Mouse (Mus musculus) intestine, embryonic 16.5 days (tissue): Measurements from ENCODE around the gene Kpna1. TPM values are rescaled to one million over a fixed set of nuclear protein-coding genes. Genes with fewer than 3 reads are reported as not detected.
"Not testable (repeated sequence)": the region's sequence is repeated elsewhere in the genome, so short reads cannot be mapped to it uniquely, and the experiment has no call there.

Experiments
- ATAC-seq: fragments of 200-750 bp; cut with Nextera tagmentation; 2 replicates; pipeline ENCODE4 v1.8.0; 2017; ENCODE audit warnings: moderate TSS enrichment, moderate library complexity
- H3K27ac ChIP-seq: fragments of 300-500 bp; sonication (generic); 2 replicates; pipeline ENCODE4 v1.5.1; 2014; ENCODE audit warnings: mild to moderate bottlenecking, low read length
- H3K27me3 ChIP-seq: fragments of 300-500 bp; sonication (generic); replicated peaks from 2 replicates; pipeline ENCODE4 v1.6.1; 2014; ENCODE audit warnings: low read length, control low read depth, mixed read lengths; ENCODE audit not compliant: control insufficient read depth, insufficient read depth
- H3K36me3 ChIP-seq: fragments of 300-500 bp; sonication (generic); 2 replicates; pipeline ENCODE4 v1.6.1; 2014; ENCODE audit warnings: low read length, control low read depth; ENCODE audit not compliant: control insufficient read depth, insufficient read depth
- H3K4me1 ChIP-seq: fragments of 300-500 bp; sonication (generic); 2 replicates; pipeline ENCODE4 v1.6.1; 2014; ENCODE audit warnings: low read length, control low read depth, mixed read lengths; ENCODE audit not compliant: control insufficient read depth, insufficient read depth
- H3K4me2 ChIP-seq: fragments of 300-500 bp; sonication (generic); 2 replicates; pipeline ENCODE4 v1.6.1; 2014; ENCODE audit warnings: low read depth, low read length, control low read depth
- H3K4me3 ChIP-seq: fragments of 300-500 bp; sonication (generic); 2 replicates; pipeline ENCODE4 v1.5.1; 2014; ENCODE audit warnings: mild to moderate bottlenecking, low read length
- H3K9ac ChIP-seq: fragments of 300-500 bp; sonication (generic); 2 replicates; pipeline ENCODE4 v1.6.1; 2014; ENCODE audit warnings: low read depth, low read length
- H3K9me3 ChIP-seq: fragments of 300-500 bp; sonication (generic); 2 replicates; pipeline ENCODE4 v1.6.1; 2016; ENCODE audit warnings: low read length, control low read depth; ENCODE audit not compliant: control insufficient read depth
- WGBS: fragments of 180-500 bp; shearing (Covaris S2); extraction: QIAGEN DNeasy Blood & Tissue Kit; methylation state at CpG from one replicate; pipeline ENCODE4 v1.1.7; 2014; 5-methylcytosine and 5-hydroxymethylcytosine counted together
- polyA plus RNA-seq: library from polyadenylated mRNA; unstranded; fragments of >200 nt; fragmentation: Nextera tagmentation; extraction: Ambion mirVana; gene quantifications from 2 replicates; pipeline ENCODE4 v1.2.1, GENCODE M21; 2015

Kpna1 gene
- polyA plus RNA-seq, 1 experiment from 2014 or later: 31.6 TPM

- Histone ChIP-seq H3K9me3 (no peaks in the 10 kb centered on the region), H3K36me3 (peaks cover 2% of the 10 kb centered on the region; the same call in 1 of the 2 replicates), H3K4me3 (no peak overlapping the region), H3K9ac (no peak overlapping the region), H3K27me3 (no peaks in the 10 kb centered on the region), H3K4me2 (no peak overlapping the region), H3K27ac (no peak overlapping the region), H3K4me1 (no peaks in the 10 kb centered on the region)
- WGBS: 62% methylated on average over 8 of the region's 8 CpGs
- ATAC-seq: no peak
These were observed 79.5 kb downstream of the Kpna1 start for GRCm38 (mm10) chr16:36057933-36058475.

GRCm38 (mm10) chr16:36062534-36062933 is 84.0 kb downstream of the Kpna1 start:
- H3K36me3 ChIP-seq, H3K4me2 ChIP-seq, H3K9ac ChIP-seq, H3K4me3 ChIP-seq, H3K9me3 ChIP-seq, H3K4me1 ChIP-seq, H3K27me3 ChIP-seq, ATAC-seq, H3K27ac ChIP-seq: not testable (repeated sequence)
- 90% methylated on average over 1 of the region's 1 CpGs for WGBS

- Histone ChIP-seq H3K9ac (no peak overlapping the region), H3K9me3 (no peaks in the 10 kb centered on the region), H3K4me1 (peaks cover 9% of the 10 kb centered on the region; the same call in 1 of the 2 replicates), H3K4me3 (no peak overlapping the region), H3K27ac (no peak overlapping the region), H3K27me3 (no peaks in the 10 kb centered on the region), H3K36me3 (no peaks in the 10 kb centered on the region), H3K4me2 (no peak overlapping the region)
- ATAC-seq: no peak
- WGBS: 72% methylated on average over 2 of the region's 2 CpGs
These were observed 84.8 kb downstream of the Kpna1 start for GRCm38 (mm10) chr16:36063315-36063714.

- Histone ChIP-seq H3K27me3 (no peaks in the 10 kb centered on the region), H3K4me2 (no peak overlapping the region), H3K4me3 (no peak overlapping the region), H3K9ac (no peak overlapping the region), H3K9me3 (no peaks in the 10 kb centered on the region), H3K4me1 (peaks cover 17% of the 10 kb centered on the region), H3K27ac (no peak overlapping the region), H3K36me3 (no peaks in the 10 kb centered on the region)
- no peak for ATAC-seq
- WGBS: 84% methylated on average over 5 of the region's 5 CpGs
These were observed 86.4 kb downstream of the Kpna1 start for GRCm38 (mm10) chr16:36064904-36065303.

GRCm38 (mm10) chr16:36067694-36068093 is 89.1 kb downstream of the Kpna1 start:
- no peak for ATAC-seq
- WGBS: 71% methylated on average over 2 of the region's 2 CpGs
- H3K4me3 ChIP-seq: no peak overlapping the region
- H3K4me1 ChIP-seq: peaks cover 17% of the 10 kb centered on the region
- no peak overlapping the region for H3K9ac ChIP-seq
- no peaks in the 10 kb centered on the region for H3K9me3 ChIP-seq
- no peaks in the 10 kb centered on the region for H3K36me3 ChIP-seq
- H3K27ac ChIP-seq: no peak overlapping the region
- H3K4me2 ChIP-seq: no peak overlapping the region
- H3K27me3 ChIP-seq: no peaks in the 10 kb centered on the region

GRCm38 (mm10) chr16:36068356-36068755 is 89.8 kb downstream of the Kpna1 start:
- H3K27ac ChIP-seq: peak overlapping the region; percentile 37; the same call in 1 of the 2 replicates
- H3K9ac ChIP-seq: 0 out of 2 replicates have a peak overlapping the region, but pooled peaks have one; percentile 14
- H3K27me3 ChIP-seq: no peaks in the 10 kb centered on the region
- 58% methylated on average over 3 of the region's 3 CpGs for WGBS
- peaks cover 17% of the 10 kb centered on the region for H3K4me1 ChIP-seq
- no peaks in the 10 kb centered on the region for H3K9me3 ChIP-seq
- H3K36me3 ChIP-seq: no peaks in the 10 kb centered on the region
- no peak for ATAC-seq
- no peak overlapping the region for H3K4me2 ChIP-seq
- no peak overlapping the region for H3K4me3 ChIP-seq

- H3K4me2 ChIP-seq: peak overlapping the region; percentile 59
- no peak overlapping the region for H3K9ac ChIP-seq
- peak overlapping the region; percentile 64 for H3K4me3 ChIP-seq
These were observed 91.4 kb downstream of the Kpna1 start for GRCm38 (mm10) chr16:36069819-36070575.

GRCm38 (mm10) chr16:36071071-36071449 is 92.5 kb downstream of the Kpna1 start:
- peaks cover 14% of the 10 kb centered on the region for H3K4me1 ChIP-seq
- peak overlapping the region; percentile 99 for H3K27ac ChIP-seq
- no peaks in the 10 kb centered on the region for H3K27me3 ChIP-seq
- H3K9ac ChIP-seq: peak overlapping the region; percentile 91
- H3K4me3 ChIP-seq: peak overlapping the region; percentile 64
- H3K9me3 ChIP-seq: no peaks in the 10 kb centered on the region
- H3K36me3 ChIP-seq: no peaks in the 10 kb centered on the region
- WGBS: under 1% methylated on average over 16 of the region's 16 CpGs
- ATAC-seq: no peak; the same call in 1 of the 2 replicates
- H3K4me2 ChIP-seq: peak overlapping the region; percentile 59

More at GRCm38 (mm10) chr16:36069819-36070575, 91.4 kb downstream of the Kpna1 start:
- H3K27ac ChIP-seq: no peak overlapping the region
- no peaks in the 10 kb centered on the region for H3K36me3 ChIP-seq
- no peaks in the 10 kb centered on the region for H3K27me3 ChIP-seq
- no peak for ATAC-seq
- H3K9me3 ChIP-seq: no peaks in the 10 kb centered on the region
- 23% methylated on average over 9 of the region's 9 CpGs for WGBS
- H3K4me1 ChIP-seq: peaks cover 17% of the 10 kb centered on the region

GRCm38 (mm10) chr16:36071450-36072379 is 93.2 kb downstream of the Kpna1 start, which contains the start of the genes Fam162a and Ccdc58:
Fam162a (minus strand) TSS chr16:36071594.
Ccdc58 (plus strand) TSS chr16:36071685.
- peak; percentile 93 for ATAC-seq
- H3K36me3 ChIP-seq: no peaks in the 10 kb centered on the region
- H3K4me2 ChIP-seq: peak within 1 kb of the TSS; percentile 59
- peak within 1 kb of the TSS; percentile 99 for H3K27ac ChIP-seq
- no peaks in the 10 kb centered on the region for H3K9me3 ChIP-seq
- under 1% methylated on average over 81 of the region's 81 CpGs for WGBS
- no peaks in the 10 kb centered on the region for H3K27me3 ChIP-seq
- peak within 1 kb of the TSS; percentile 91 for H3K9ac ChIP-seq
- peak within 1 kb of the TSS; percentile 64 for H3K4me3 ChIP-seq
- H3K4me1 ChIP-seq: peaks cover 14% of the 10 kb centered on the region
